Mouse (Mus musculus): ENCODE data around the gene Rimbp2.
A peak's percentile ranks its signal among the peaks of the same experiment; 100 is the strongest.

- TF ChIP-seq CTCF (IDR thresholded peaks at IDR 0.05; ENCODE audit: borderline replicate concordance, extremely low read depth, insufficient read depth, insufficient read length), result peak; percentile 47; the same call in 1 of the 2 replicates
- no peak for TF ChIP-seq POLR2A (IDR thresholded peaks at IDR 0.05; ENCODE audit: borderline replicate concordance, extremely low read depth, insufficient read depth, insufficient read length, poor library complexity, severe bottlenecking)
Measured at GRCm38 (mm10) chr5:128947093-128947492, 6.2 kb downstream of the Rimbp2 start.
